Mouse (Mus musculus): Measurements from ENCODE around the gene Grip1.
A peak's percentile ranks its signal among the peaks of the same experiment; 100 is the strongest.

The Grip1 gene

GRCm38 (mm10) chr10:119684377-119684826 lies 230.8 kb downstream of the Grip1 start:
- no peak for DNase-seq

DNA sequence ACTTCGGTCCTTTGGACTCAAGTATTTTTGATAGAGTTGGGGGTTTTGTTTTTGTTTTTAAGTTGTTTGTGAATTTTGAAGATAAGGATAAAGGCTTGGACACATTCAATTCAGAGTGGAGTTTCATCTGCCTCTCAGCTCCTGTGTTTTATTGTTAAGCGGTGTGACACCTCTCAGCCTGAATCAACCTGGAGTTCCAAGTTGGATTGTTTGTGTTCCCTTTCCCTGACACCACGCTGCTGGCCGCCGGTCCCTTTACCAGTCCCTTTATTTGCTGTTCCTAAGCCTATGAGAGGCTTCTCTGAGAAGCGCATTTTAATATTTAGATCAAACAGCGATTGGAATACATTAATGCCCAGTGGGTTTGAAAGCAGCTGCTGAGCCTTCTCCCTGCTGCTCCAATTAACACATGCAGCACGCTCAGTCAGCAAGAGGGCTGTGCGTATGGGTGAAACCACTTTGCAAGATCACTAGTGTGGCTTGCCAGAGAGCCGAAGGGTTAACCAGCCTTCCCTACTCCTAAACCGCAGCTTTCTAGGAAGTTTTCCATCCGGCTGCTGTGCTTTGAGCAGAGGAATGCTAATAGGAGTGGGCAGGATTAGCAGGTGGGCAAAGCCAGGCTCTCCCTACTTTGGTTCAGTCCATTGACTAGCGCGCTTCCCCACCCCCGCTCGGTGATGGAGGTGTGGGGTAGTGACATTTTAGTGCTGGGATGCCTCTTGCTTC lies 237.9 kb downstream of the Grip1 start:
- DNase-seq: no peak

DNA sequence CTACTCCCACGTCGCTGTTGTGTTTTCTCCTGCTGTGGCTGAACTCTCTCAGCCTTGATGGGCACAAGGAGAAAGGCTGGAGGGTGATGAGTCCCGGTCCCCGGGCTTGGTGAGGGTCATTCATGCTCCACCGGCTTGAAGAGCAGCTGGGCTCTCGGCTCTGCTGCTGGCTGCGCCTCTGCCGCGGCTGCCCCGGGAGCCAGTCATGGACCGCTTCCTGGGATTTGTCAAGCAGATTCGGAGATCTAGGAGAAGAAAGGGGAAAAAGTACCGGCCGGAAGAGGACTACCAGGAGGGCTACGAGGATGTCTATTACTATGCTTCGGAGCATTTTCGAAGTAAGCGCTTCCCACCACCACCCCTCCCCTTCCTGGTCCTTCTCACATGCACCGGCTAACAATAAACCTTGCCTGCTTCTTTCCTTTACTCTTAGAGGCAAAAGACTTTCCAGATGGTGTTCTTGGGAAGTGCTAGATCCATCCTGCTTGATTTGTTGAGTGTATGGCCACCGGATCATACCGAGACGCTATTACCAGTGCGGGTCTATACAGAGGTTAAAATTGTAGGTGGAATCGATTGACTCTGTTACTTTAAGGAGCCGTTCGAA lies 238.8 kb downstream of the Grip1 start:
- no peak for DNase-seq

DNA sequence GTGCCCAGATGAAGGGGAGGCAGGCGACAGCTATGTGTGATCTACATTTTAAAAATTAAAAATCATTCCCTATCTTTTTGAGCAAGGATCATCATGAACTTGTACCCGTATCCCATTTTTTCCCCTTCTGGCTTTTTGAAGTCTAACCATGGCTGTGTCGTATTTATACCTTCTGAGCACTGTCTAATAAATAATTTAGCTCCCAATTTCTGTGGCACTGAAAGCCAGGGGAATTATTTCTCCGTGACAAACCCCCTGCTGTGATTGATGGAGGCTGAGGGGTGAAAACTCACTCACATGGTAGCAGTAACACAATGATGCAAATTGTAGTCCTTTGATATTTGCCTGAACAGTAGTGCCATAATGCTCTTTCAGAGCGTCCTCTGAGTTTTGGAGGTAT lies 239.8 kb downstream of the Grip1 start:
- DNase-seq: no peak

DNA sequence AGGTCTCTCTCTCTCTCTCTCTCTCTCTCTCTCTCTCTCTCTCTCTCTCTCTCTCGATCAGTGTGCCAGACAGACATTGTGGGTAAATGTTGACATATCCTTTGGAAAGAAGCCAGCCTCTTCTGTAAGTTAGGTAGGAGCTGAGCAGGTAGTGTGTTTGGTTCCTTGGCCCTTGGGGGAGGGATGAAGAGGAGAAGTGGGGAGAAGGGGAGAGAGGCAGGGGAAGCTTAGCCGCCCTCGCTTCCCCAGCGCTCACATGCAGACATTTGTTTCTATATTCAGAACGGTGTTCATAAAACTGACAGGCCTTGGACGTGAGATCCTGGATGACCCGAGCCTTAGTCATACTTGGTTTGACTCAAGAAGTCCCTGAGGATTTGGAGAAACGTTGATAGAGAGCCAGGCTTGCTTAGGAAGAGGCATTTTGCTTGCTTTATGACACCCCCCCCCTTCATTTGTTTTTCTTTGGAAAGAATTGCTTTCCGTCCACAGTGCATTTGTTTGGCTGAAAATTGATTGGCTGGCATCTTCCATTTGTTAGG lies 243.7 kb downstream of the Grip1 start:
- no peak for DNase-seq

GRCm38 (mm10) chr10:119705348-119705747 lies 251.7 kb downstream of the Grip1 start:
- DNase-seq: peak in 1 of 2 experiments; percentile 16

DNA sequence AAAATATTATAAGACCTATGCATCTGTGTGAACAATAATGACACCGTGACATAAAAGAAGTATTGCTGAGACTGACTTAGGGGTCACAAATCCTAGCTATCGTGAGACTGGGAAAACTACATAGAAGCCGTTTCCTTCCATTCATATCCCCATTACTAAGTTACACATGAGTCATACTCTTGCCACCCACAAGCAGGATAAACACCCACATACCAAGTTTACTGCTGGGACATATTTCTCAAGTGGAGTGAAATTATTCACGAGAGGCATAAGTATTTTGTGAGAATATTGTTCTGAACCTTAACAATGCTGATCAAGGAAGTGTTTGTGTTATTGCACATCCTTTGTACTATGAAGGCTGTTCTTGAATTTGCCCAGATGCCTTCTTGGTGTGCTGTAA lies 252.7 kb downstream of the Grip1 start:
- no peak for DNase-seq

- DNase-seq: no peak
These were observed 253.4 kb downstream of the Grip1 start for GRCm38 (mm10) chr10:119706983-119707382.

- peak in 1 of 2 experiments; percentile 4 for DNase-seq
These were observed 268.3 kb downstream of the Grip1 start for GRCm38 (mm10) chr10:119721887-119722286.

DNA sequence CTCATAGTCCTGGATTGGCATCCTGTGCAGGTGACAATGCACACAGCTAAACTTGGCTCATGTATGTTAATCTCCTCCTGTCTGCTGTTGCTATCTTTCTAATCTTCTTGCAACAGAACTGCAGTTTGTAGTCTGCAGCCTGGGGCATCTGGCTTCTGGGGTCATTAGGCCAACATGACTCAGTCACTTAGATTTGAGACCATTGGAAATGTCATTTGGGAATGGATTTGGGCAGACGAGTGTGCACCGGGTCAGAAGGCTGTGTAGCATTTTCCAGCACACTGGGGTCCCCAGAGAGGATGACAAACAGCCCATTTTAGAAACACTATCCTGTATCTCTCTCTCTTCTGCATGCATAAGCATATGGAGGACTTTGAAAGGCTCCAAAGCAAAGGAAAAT lies 268.8 kb downstream of the Grip1 start:
- DNase-seq: no peak

- no peak for DNase-seq
These were observed 270.0 kb downstream of the Grip1 start for GRCm38 (mm10) chr10:119723671-119724070.

DNA sequence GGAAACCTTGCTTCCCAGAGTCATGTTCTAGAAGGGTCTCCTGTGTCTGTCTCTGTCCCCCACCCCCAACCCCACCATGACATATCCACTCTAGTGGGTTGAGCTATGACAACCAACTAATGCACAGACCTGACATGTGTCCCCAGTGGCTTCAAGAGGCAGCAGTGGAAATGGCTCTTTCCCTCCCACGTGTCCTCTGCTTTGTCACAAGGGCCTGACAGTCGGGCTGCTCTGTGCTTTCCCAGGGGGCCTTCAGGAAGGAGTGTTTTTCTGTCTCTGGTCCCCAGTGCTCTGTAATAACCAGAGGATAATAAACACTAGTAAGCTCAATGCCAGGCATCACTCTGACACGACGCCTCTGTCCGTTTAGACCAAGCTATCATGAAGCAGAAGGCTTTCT lies 271.7 kb downstream of the Grip1 start:
- no peak for DNase-seq

DNA sequence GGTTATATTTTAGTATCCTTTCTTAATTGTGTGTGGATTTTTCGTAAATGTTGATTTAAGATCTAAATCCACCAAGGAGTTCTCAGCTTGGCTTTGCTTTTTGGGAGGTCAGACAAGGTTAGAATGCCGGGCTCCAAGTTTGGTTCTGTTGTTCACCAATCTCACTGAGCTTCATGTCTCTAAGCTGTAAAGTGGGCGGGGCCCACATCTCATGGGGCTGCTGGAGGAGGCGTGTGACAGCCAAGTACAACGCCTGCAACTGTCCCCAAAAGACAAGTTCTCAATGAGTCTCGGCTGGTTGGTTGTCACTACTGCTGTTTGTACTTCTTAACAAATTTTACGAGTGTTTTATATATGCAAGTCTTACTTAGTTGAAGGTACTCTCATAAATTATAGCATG lies 272.3 kb downstream of the Grip1 start:
- DNase-seq: no peak

GRCm38 (mm10) chr10:119726921-119727320 lies 273.3 kb downstream of the Grip1 start:
- no peak for DNase-seq

DNA sequence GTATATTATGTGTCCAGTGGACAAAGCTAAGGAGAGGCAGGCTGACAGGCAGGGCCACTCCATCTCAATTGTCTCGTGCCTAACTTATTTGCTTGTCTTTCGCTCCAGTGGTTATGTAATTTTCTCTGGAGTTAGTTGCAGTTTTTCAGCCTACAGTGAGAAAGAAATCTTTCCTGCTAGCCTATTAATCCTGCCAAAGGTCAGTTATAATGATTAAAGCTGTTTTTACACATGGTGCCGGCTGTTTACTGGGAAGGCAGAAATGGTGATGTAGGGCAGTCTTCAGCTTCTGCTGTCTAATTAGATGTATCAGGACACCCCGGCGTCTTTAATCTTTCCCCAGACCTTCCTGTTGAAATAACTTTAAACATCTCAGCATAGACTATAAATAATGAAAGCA lies 276.6 kb downstream of the Grip1 start:
- no peak for DNase-seq

- no peak for DNase-seq
These were observed 281.7 kb downstream of the Grip1 start for GRCm38 (mm10) chr10:119735011-119735992.

GRCm38 (mm10) chr10:119739466-119739865 lies 285.8 kb downstream of the Grip1 start:
- DNase-seq: no peak

DNA sequence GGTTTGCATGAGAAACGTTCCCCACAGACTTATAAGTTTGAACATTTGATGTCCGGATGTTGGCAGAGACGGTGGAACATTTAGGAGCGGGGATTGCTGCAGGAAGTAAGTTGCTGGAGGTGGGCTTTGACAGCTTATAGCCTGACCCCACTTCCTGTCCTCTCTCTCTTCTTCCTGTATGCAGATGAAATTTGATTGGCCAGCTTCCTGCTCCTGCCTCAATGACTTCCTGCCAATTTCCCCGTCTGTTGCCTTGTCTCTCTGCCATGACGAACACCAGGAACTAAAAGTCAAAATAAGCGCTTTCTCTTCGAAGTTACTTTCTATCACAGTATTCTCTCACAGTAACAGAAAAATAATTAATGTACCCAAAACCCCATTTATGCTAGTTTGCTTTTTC lies 289.1 kb downstream of the Grip1 start:
- no peak for DNase-seq

DNA sequence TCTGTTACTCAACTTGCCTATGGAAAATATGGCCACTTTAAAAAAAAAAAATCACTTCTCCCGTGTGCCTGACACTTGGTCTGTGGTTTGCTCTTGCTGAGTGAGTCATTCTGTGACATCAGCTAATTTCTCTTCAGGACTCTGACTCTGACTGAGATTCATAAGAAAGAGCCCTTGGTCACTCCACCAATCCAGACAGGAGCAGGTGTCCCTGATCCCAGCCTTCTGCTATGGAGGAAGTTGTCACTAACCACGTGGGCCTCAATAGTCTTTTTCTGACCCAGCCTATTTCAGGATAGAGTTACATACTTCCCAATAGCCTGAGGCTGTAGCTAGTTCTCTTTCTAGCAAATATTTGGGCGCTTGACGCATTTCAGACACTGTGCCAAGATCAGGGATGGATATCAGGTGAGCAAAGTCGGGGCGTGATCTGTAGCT lies 298.8 kb downstream of the Grip1 start:
- DNase-seq: no peak

GRCm38 (mm10) chr10:119756271-119756670 lies 302.6 kb downstream of the Grip1 start:
- DNase-seq: no peak

- no peak for DNase-seq
These were observed 303.6 kb downstream of the Grip1 start for GRCm38 (mm10) chr10:119757219-119757618.

- no peak for DNase-seq
These were observed 308.1 kb downstream of the Grip1 start for GRCm38 (mm10) chr10:119761451-119762367.
